Mouse (Mus musculus) myocyte (in vitro differentiated cells): ENCODE measurements at regions not wholly inside any gene's neighbourhood (a gene's known extent, or its start where the extent isn't known, plus 50 kb on each side); places are given as distances from the start of the nearest gene placed in this dataset.

Experiments used
- H3K27me3 ChIP-seq: one replicate; pipeline ENCODE4 v1.6.1; 2011; ENCODE audit not compliant: control insufficient read depth, insufficient read depth, insufficient read length
- H3K36me3 ChIP-seq: one replicate; pipeline ENCODE4 v1.6.1; 2011; ENCODE audit not compliant: control insufficient read depth, insufficient read depth
- H3K4me2 ChIP-seq: one replicate; pipeline ENCODE4 v1.6.1; 2011; ENCODE audit warnings: low read depth, control low read depth
- H3K4me3 ChIP-seq: one replicate; pipeline ENCODE4 v1.5.1; 2011; ENCODE audit warnings: mild to moderate bottlenecking, control low read depth, moderate library complexity
- H3K79me2 ChIP-seq: one replicate; pipeline ENCODE4 v1.6.1; 2011; ENCODE audit not compliant: control insufficient read depth, insufficient read depth
- H3ac ChIP-seq: one replicate; pipeline ENCODE4 v1.6.1; 2011; ENCODE audit not compliant: control insufficient read depth, insufficient read length
- CEBPB ChIP-seq: IDR thresholded peaks from 2 replicates; pipeline ENCODE4 v1.6.1; 2011; ENCODE audit warnings: mild to moderate bottlenecking, moderate library complexity; ENCODE audit not compliant: poor library complexity, insufficient read depth, severe bottlenecking
- E2F4 ChIP-seq: IDR thresholded peaks from one replicate; pipeline ENCODE4 v1.6.1; 2011; ENCODE audit warnings: mild to moderate bottlenecking, control low read depth, moderate library complexity; ENCODE audit not compliant: insufficient read depth
- MAX ChIP-seq: IDR thresholded peaks from one replicate; pipeline ENCODE4 v1.6.1; 2011; ENCODE audit warnings: low read depth, mild to moderate bottlenecking, control low read depth
- MYOD1 ChIP-seq, 3 experiments: IDR thresholded peaks; one replicate each; pipeline ENCODE4 v1.6.1; 2011; ENCODE audit warnings: control low read depth in 2 of 3, low read depth in 2 of 3, mild to moderate bottlenecking in 2 of 3, moderate library complexity in 1 of 3; ENCODE audit not compliant: insufficient read length in 2 of 3, control insufficient read depth in 1 of 3
- MYOG ChIP-seq, 3 experiments: IDR thresholded peaks; one replicate each; pipeline ENCODE4 v1.6.1; 2011; ENCODE audit warnings: control low read depth in 2 of 3, low read depth in 2 of 3, mild to moderate bottlenecking in 2 of 3; ENCODE audit not compliant: insufficient read length in 2 of 3, control insufficient read depth in 1 of 3, insufficient read depth in 1 of 3
- POLR2A ChIP-seq: IDR thresholded peaks from one replicate; pipeline ENCODE4 v1.6.1; 2011; ENCODE audit warnings: low read depth, mild to moderate bottlenecking, control low read depth, moderate library complexity; ENCODE audit not compliant: insufficient read length
- POLR2AphosphoS2 ChIP-seq: IDR thresholded peaks from one replicate; pipeline ENCODE4 v1.6.1; 2011; ENCODE audit warnings: low read depth, control low read depth; ENCODE audit not compliant: insufficient read length
- REST ChIP-seq: IDR thresholded peaks from one replicate; pipeline ENCODE4 v1.6.1; 2011; ENCODE audit warnings: mild to moderate bottlenecking, control low read depth, moderate library complexity; ENCODE audit not compliant: insufficient read depth, insufficient read length
- SRF ChIP-seq: IDR thresholded peaks from one replicate; pipeline ENCODE4 v1.6.1; 2011; ENCODE audit warnings: low read depth; ENCODE audit not compliant: control insufficient read depth, insufficient read length
- TCF12 ChIP-seq: IDR thresholded peaks from one replicate; pipeline ENCODE4 v1.6.1; 2011; ENCODE audit warnings: mild to moderate bottlenecking, control low read depth; ENCODE audit not compliant: poor library complexity, insufficient read depth, severe bottlenecking
- TCF3 ChIP-seq: IDR thresholded peaks from one replicate; pipeline ENCODE4 v1.6.1; 2011; ENCODE audit warnings: low read depth, control low read depth; ENCODE audit not compliant: insufficient read length
- USF1 ChIP-seq: IDR thresholded peaks from one replicate; pipeline ENCODE4 v1.6.1; 2011; ENCODE audit warnings: low read depth, mild to moderate bottlenecking, control low read depth, moderate library complexity

- no peak overlapping the region for H3ac ChIP-seq
- H3K4me2 ChIP-seq, result peak overlapping the region; percentile 16
- H3K4me3 ChIP-seq, result no peak overlapping the region
- no peaks in the 10 kb centered on the region for H3K27me3 ChIP-seq
- H3K36me3 ChIP-seq, result no peaks in the 10 kb centered on the region
- TF ChIP-seq MAX (no peak), USF1 (no peak), POLR2A (no peak), MYOD1 (IDR thresholded peaks at IDR 0.05; ENCODE audit: control insufficient read depth in 1 of 3, insufficient read length in 2 of 3, low read depth in 2 of 3) (no peak), MYOG (IDR thresholded peaks at IDR 0.05; ENCODE audit: control insufficient read depth in 1 of 3, insufficient read depth in 1 of 3, insufficient read length in 2 of 3, low read depth in 2 of 3) (no peak), TCF12 (no peak), E2F4 (no peak), SRF (no peak), REST (no peak), CEBPB (no peak)
- no peaks in the 10 kb centered on the region for H3K79me2 ChIP-seq
These were observed 368.3 kb upstream of the Ctso start for GRCm38 (mm10) chr3:81563858-81564756.

GRCm38 (mm10) chr3:81564757-81565063 lies 367.7 kb upstream of the Ctso start:
- no peak overlapping the region for H3K4me2 ChIP-seq
- TF ChIP-seq MYOG (IDR thresholded peaks at IDR 0.05; ENCODE audit: control insufficient read depth in 1 of 3, insufficient read depth in 1 of 3, insufficient read length in 2 of 3, low read depth in 2 of 3), result no peak
- TF ChIP-seq MAX, result no peak
- TF ChIP-seq E2F4, result no peak
- no peaks in the 10 kb centered on the region for H3K79me2 ChIP-seq
- H3K27me3 ChIP-seq, result no peaks in the 10 kb centered on the region
- no peaks in the 10 kb centered on the region for H3K36me3 ChIP-seq
- H3ac ChIP-seq, result no peak overlapping the region
- H3K4me3 ChIP-seq, result no peak overlapping the region

GRCm38 (mm10) chr3:81583387-81584027 lies 348.9 kb upstream of the Ctso start:
- Histone ChIP-seq H3K4me3 (no peak overlapping the region), H3K79me2 (no peaks in the 10 kb centered on the region), H3K4me2 (no peak overlapping the region), H3K27me3 (no peaks in the 10 kb centered on the region), H3ac (no peak overlapping the region), H3K36me3 (no peaks in the 10 kb centered on the region)
- TF ChIP-seq POLR2A, result no peak
- no peak for TF ChIP-seq TCF3
- no peak for TF ChIP-seq MYOG (IDR thresholded peaks at IDR 0.05; ENCODE audit: control insufficient read depth in 1 of 3, insufficient read depth in 1 of 3, insufficient read length in 2 of 3, low read depth in 2 of 3)
- no peak for TF ChIP-seq REST
- no peak for TF ChIP-seq TCF12
- TF ChIP-seq USF1, result no peak
- TF ChIP-seq POLR2AphosphoS2, result no peak
- no peak for TF ChIP-seq MAX
- TF ChIP-seq SRF, result no peak
- TF ChIP-seq MYOD1 (IDR thresholded peaks at IDR 0.05; ENCODE audit: control insufficient read depth in 1 of 3, insufficient read length in 2 of 3, low read depth in 2 of 3), result no peak
- no peak for TF ChIP-seq CEBPB
- no peak for TF ChIP-seq E2F4

- H3ac ChIP-seq, result no peak overlapping the region
- no peaks in the 10 kb centered on the region for H3K27me3 ChIP-seq
- no peak overlapping the region for H3K4me2 ChIP-seq
- no peak overlapping the region for H3K4me3 ChIP-seq
- TF ChIP-seq TCF3 (no peak), USF1 (no peak), MAX (no peak)
- H3K79me2 ChIP-seq, result no peaks in the 10 kb centered on the region
- H3K36me3 ChIP-seq, result no peaks in the 10 kb centered on the region
These were observed 343.3 kb upstream of the Ctso start for GRCm38 (mm10) chr3:81589109-81589508.

- Histone ChIP-seq H3K4me2 (no peak overlapping the region), H3K4me3 (no peak overlapping the region), H3K79me2 (no peaks in the 10 kb centered on the region), H3K27me3 (no peaks in the 10 kb centered on the region), H3ac (no peak overlapping the region), H3K36me3 (no peaks in the 10 kb centered on the region)
- no peak for TF ChIP-seq POLR2AphosphoS2
- no peak for TF ChIP-seq E2F4
- no peak for TF ChIP-seq SRF
- TF ChIP-seq MAX, result no peak
- TF ChIP-seq REST, result no peak
- TF ChIP-seq MYOD1 (IDR thresholded peaks at IDR 0.05; ENCODE audit: control insufficient read depth in 1 of 3, insufficient read length in 2 of 3, low read depth in 2 of 3), result no peak
- TF ChIP-seq TCF12, result no peak
- TF ChIP-seq USF1, result no peak
- TF ChIP-seq CEBPB, result no peak
- TF ChIP-seq POLR2A, result no peak
- TF ChIP-seq MYOG (IDR thresholded peaks at IDR 0.05; ENCODE audit: control insufficient read depth in 1 of 3, insufficient read depth in 1 of 3, insufficient read length in 2 of 3, low read depth in 2 of 3), result no peak
- no peak for TF ChIP-seq TCF3
These were observed 303.2 kb upstream of the Ctso start for GRCm38 (mm10) chr3:81629157-81629556.
